Mouse (Mus musculus) induced T-regulatory cell, adult 2 months (primary cell): ENCODE data around the gene Tacc3.

ENCODE experiments used
- DNase-seq: peaks from one replicate; pipeline ENCODE4 v3.0.0-alpha.2; 2012; ENCODE audit warnings: low read depth

Gene Tacc3

DNA sequence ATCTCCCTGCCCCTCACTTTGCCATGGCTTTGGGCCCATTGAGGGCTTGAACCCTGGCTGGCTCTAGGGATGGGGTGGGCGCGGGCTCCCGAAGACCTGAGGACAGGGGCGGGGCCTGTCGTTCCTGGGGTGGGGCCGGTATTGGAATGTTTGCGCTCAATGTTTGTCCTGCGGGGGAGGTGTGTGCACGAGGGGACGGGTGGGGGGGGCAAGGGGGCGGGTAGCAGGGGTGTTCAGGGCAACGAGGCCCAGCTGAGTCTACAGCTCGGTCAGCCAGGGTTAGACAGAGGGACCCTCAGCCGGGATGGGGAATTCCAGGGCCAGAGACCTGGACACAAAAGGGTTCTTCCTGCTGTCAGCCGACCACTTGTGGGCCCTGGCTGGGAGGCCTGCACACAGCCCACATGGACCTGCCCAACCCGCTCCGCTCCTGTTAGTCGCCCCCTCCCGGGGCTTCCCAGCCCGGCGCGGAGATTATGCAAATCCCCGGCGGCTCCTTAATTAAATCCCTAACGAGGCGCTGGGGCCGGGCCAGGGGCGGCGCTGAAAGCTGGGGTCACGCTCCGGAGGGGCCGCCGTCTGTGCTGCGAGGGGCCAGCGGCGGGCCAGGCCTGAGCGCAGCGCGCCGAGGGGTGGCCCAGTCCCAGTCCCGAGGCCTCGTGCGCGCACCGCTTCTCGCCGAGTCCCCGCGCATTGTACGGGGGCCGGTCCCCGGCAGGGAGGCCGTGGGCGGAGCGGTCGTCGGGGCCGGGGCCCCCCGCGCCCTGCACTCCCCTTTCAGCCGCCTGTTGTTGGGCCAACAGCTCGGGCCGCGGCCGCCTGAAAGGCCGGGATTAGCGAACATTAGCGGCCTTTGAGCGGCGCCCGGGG, 37.2 kb downstream of the Tacc3 start:
- DNase-seq, result no peak

DNA sequence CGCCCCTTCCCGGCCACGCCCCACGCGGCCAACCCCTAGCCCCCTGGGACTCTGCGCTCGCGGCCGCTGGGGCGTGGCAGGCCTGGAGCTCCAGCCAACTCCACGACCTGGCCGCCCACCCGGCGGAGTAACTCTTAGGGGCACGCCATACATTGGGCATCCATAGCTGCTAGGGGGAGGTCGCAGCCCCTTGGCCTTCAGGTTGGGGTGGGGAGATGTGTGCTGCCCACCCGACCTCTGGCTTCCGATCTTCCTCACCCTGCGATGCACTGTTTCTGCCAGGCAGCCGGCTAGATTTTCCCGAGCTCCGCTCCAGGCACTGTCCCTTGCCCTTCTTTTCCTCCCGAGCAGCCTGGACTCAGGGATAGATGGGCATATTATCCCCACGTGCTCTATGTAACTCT, 37.8 kb downstream of the Tacc3 start:
- DNase-seq, result no peak

DNA sequence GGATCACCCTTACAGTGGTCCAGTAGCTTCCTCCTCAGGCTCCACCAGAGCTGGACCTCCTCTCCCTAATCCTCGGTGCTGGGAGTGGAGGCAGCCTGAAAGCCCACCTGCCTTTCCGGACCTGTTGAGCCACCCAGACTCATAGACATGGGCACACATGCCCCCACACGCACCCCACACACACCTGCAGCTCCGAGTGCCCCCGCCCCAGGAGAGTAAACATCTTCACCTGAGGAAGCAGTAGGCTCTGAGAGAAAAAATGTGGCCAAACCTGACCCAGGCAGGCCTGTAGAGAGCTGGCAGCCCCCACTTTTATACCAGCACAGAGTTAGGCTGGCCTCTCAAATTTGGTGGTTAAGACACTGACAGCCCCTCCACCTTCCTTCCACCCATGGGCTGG, 38.5 kb downstream of the Tacc3 start:
- no peak for DNase-seq

DNA sequence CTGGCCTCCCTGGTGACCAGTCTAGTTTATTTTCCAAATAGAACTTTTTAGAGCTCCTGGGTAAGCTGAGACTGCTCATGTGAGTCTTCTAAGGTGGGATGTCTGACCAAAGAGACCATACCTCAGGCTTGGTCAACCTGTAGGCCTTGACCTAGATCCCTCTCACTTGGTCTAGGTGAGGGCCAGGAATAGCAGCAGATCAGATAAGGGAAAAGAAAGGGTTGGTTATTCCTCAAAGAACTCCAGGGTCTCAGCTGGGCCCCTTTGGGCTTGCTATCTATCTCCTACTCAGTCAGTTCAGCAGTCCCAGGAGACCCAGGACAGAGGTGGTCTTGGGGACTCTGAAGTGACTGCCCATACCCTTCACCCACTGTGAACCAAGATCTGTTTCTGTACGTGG, 39.6 kb downstream of the Tacc3 start:
- no peak for DNase-seq

DNA sequence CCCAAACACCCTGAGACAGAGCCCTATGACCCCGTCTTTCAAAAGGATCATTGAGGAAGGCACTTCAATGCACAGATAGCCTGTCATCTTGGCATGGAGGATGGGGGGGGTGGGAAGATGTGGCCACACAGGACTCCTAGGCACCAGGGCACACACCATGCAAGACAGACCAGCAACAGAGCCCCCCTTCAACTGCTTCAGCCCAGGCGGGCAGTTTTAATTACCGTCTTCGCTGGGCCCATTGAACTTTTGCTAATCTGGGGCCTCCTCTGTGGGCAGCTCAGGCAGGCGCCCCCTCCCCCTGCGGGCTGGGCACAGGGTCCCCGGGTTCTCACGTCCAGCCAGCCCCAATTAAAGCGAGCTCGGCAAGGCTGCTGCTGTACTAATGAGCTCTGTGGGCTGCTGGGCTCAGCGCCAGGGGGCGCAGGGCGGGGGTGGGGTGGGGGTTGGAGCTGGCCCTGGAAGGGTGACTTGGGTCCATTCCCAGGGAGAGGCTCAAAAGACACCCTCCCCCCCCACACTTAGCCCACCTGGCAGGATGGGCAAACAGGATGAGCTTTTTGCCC, 40.1 kb downstream of the Tacc3 start:
- DNase-seq, result no peak

DNA sequence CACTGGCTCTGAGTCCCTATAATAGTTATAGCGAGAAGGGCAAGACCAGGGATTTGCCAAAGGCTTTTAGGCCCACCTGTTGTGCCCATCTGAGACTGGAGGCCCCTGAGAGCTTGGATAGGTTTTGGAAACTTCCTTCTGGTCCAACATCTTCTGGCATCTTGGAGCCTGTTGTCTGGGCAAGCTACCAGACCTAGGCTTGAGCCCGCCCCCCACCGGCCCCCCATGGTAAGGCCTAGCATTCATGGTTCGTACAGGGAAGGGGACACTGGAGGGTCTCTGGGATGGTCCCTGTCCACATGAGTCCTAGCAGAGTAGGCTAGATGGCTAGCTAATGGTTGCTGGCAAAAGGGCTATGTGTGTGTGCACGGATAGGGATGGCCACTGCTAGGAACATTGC, 40.7 kb downstream of the Tacc3 start:
- no peak for DNase-seq

DNA sequence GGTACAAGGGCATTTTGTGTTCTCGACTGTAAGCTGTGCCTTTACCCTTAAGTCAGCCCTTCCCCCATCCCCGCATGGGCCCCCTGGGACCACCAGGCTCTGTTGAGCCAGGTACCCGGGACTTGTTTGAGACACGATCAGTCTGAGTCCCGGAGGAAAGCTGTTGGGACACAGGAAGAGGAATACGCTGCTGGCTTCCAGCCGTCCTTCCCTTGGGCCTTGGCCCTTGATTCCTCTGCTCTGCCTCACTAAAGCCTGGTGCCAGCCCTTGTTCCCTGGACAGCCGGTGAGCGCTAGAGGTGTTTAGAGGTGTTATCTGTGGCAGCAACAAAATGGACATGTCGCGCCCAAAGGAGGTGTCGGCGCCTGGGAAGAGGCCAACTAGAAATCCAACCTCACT, 42.1 kb downstream of the Tacc3 start:
- no peak for DNase-seq

DNA sequence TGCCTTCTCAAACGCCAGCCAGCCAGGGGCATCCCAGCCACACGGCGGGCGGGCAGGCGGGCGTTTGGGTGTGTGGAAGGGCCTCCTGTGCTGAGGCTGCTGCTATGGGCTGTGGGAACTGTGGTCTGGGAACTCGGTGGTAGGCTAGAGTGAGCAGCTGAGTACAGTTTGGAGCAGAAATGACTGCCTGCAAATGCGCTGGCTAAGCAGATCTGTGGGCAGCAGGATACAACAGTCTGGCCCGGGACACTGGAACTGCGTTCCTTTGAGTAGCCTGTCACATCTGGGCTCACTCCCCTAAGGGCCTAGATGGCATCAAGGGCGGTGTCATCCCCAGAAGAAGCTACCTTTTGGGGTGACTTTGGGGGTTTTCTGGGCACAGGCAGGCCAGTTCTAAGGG, 43.9 kb downstream of the Tacc3 start:
- DNase-seq, result no peak

DNA sequence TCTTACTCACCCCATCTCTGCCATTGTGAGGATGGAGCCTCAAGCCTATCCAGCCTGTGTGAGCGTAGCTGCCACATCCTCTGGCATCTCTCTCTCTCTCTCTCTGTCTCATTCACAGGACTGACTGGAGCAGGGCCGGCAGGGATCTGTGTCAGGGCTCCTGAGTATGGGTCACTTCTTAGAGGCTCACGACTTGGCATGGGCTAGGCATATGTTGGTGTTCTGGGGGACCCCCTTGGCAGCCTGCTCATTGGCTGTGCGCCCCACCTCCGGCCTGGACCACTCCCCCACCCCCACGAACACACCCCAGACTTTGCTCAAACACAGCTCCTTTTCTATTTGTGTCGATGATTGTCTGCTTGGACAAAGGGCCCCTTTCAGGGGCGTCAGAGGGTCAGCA, 46.1 kb downstream of the Tacc3 start:
- no peak for DNase-seq

DNA sequence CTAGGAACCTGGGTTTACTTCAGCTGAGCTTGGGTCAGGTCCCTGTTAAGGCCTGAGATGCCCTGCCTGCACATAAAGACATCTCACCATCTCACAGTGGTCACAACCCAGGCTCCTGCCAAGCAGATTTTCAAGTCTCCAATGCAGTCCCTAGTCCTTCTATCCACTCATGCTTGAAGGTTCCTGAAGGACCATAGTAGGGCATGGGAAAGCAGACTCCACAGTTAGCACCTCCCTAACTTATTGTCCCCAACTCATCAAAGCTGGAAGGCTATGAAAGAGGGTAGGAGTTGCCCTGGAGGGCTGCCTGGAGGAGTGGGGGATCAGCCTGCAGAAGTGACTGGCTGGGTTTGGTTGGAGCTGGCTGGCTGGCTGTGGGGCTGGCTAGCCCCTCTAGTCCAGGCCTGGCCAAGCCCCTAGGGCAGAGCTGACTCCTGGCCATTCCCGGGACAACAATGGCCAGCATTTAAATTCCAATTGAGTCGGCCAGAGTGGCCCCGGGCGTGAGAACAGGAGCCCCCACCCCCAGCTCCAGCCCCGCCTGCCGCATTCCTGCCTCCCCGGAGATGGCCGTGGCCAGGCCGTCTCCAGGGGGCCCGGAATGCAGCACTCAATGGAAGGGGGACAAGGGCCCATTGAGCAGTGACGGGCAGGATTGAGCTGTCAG, 47.1 kb downstream of the Tacc3 start:
- no peak for DNase-seq

DNA sequence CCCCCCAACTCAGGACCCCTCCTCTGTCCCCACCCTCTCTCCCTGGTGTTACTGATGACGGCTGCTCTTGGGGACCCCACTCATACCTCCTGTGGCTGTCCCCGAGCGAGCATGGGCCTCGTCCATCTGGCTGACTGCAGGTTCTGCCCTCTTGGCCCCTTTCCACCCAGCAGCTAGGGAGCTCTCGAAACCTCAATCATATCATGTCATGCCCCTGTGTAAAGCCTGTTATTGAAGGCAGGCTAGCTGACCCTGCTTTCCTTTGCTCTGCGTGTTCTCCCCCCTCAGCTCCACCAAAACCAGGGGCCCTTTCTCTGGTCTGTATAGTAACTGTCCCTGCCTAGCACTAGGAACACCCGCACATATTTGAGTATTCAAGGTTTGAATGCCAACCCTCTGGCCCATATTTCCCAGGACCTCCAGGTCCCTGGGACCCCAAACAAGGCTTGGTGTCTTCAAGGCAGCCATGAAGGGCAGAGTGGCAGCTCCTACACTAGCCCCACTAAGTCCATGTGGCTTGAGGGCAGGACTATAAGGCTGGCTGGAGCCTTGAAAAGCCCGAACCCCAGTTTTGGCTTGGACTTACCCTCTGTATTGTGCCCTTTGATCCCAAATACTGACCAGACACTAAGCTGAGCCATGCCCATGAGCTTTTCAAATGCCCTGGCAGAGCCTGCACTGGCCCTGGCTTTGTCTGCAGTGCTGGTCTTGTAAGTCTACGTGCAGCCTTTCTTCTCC, 47.9 kb downstream of the Tacc3 start:
- no peak for DNase-seq

DNA sequence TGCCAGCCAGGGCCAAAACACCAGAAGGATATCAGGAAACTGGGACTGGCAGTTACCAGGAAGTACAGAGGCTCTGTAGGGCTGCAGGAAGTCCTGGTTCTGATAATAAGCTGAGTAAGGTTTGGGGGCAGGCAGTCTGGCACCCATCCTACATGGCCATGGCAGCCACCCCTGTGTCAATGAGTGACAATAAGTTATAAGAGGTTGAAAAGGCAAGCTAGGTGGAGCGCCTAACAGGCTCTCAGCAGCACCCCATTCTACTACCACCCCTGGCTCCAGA, 48.4 kb downstream of the Tacc3 start:
- DNase-seq, result no peak

DNA sequence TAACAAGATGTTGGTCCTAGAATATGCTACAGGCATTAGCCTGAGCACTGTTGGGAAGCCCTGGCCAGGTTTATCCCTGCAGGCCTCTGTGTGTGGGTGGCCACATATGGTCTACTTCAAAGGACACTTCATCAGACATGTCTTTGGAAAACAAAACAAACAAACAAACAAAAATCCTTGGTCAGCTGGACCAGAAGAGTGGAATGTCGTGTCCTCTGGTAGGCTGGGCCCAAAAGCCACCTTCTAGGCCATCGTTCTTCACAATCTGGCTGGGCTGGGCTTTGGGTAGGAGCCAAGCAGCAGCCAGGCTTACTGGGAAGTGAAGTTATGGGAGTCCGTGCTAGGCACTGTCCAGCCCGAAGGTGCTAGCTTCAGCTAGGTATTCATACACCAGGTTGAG, 49.2 kb downstream of the Tacc3 start:
- no peak for DNase-seq

DNA sequence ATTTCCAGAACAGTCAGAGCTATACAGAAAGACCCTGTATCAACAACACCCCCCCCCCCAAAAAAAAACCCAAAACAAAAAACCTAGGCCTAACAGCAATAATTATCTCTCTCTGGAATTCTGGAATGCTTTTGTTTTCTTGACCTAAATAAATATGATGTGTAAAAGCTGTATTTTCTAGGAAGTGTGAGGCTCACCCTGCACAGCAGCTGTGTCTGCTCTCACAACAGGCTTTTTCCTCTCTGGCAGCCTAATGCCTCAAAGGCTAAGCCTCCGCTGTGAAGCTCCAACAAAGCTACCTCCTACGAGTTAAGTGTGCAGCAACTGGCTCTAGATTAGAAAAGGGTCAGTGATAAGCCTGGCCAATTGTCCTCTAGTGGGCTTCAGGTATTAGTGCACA, 51.1 kb downstream of the Tacc3 start:
- no peak for DNase-seq

DNA sequence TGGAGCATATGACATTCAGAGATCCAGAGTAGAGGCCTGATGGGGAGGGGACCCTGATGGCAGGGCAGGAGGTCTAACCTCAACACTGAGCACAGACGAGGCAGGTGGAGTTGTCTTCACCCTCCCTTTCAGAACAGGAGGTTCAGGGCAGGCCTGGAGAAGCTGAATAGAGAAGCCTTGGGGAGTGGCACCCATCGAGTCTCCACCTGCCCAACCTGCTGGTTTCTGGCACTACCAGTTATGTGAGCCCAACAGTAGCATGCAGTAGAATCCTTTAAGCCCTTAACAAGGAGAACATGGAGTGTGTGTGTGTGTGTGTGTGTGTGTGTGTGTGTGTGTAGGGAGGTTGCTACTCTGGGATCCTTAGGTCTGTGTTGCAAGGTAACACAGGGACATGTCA, 54.6 kb downstream of the Tacc3 start:
- no peak for DNase-seq

DNA sequence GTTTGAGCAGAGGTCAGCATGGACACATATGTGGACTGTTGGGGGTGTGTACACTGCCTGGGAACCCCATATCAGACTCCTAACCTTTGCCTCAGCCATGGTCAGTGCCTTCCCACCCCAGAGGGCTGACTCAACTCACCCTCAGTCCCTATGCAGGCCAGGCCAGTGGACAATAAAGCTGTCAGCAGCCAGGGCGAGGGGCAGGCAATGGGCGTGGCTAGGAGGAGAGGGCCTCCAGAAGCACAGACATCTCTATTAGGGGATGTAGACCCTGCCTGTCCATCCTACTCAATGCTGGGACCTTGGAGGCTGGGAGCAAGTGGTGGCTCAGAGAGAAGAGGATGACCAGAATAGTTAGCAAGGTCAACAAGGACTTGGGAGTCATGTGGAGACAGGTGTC, 57.3 kb downstream of the Tacc3 start:
- no peak for DNase-seq

DNA sequence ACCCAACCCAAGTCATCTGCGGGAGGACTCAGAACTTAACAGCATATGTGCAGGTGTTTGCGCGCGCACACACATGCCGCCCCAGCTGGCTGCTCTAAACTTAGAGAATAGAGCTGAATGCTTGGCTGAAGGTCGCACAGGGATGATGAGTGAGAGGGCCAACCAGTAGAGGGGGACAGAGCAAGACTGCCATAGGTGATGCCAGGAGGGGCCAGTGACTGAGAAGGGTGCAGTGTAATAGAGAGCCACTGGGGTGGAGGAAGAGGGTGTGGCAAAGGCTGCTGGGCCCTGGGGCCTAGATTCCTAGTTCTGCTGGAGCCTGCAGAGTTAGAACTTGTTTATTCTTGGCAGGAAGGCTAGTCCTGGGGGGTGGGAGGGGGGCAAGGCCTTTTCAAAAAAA, 58.5 kb downstream of the Tacc3 start:
- no peak for DNase-seq

DNA sequence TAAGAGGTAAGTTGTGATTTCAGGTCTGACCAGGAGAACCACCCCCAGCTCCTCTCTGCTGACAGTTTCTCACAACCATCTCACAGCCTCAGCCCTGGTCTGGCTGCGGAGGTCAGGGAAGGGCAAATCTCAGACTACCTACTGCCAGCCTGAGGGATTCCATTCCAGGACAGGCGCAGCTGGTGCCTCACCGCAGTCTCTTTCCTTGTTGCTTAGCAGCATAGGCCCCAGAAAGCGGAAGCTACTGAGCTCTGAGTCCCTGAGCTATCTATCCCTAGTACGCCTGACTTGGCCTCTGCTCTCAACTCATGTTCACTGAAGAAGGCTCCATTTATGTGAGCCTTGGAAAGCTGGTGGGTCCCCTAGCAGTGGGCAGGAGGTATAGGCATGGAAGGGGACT, 60.5 kb downstream of the Tacc3 start:
- DNase-seq, result no peak

DNA sequence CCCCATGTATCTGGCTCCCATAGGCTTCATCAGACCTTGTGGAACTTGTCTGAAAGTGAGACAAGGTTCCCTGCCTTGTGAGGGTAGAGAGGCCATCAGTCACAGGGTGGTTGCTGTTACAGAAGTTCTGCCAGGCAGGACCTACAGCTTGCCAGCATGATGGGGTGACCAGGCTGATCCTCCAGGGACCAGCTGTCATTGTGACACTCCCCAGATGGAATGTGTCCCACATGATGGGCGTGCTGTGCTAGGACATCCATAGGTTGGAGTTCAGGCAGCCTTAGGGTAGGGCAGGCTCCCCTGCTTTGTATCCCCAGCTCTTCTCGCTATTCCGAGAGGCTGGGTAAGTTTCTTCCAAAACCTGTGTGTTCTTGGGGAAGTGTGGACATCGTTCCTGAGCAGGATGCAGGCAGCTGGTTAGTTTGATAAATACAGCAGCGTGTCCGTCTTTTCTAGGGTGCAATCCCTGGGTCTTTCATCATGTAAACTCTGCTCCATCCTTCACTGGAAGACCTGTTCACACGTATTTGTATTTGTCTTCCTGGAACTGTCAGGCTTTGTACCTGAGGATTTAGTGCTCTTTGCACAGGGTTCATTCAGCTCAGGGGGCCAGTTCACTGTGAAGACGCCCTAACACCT, 63.0 kb downstream of the Tacc3 start:
- no peak for DNase-seq

DNA sequence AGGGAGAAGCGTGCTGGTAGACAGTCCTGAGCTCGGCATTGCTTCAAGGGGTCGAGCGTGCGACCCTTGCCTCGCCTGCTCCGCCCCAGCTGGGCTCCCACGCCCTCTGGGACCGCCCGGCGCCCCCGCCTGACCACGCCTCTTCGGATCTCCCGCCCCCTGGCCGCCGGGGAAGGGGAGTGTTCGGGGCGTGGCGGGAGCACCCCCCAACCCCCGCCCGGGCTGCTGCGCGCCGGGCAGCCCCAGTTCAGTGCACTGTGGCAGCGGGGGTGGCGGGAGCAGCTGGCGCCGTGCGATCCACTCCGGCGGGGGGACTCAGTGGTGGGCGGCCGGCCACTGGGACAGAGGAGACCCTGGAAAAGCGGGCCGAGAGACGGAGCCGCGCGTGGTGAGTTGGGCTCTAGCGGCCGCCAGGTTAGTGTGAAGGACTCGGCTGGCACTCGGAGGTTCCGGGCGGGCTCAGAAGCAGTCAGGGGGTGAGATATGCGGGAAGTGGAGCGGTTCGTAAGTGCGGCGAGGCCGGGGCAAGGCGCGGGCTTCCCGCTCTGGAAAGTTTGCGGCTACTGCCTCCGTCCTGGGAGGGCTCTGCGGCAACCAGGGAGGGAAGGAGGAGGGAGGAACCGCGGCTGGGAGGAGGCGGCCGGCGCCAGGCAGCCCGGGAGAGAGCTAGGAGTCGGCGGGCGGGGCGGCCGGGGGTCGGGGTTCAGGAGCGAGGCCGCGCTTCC, 63.8 kb downstream of the Tacc3 start, which contains the start of gene Fgfr3:
TSS of gene Fgfr3 (plus strand) at position 134 of the 725 bp plus-strand sequence.
- peak; percentile 54 for DNase-seq

DNA sequence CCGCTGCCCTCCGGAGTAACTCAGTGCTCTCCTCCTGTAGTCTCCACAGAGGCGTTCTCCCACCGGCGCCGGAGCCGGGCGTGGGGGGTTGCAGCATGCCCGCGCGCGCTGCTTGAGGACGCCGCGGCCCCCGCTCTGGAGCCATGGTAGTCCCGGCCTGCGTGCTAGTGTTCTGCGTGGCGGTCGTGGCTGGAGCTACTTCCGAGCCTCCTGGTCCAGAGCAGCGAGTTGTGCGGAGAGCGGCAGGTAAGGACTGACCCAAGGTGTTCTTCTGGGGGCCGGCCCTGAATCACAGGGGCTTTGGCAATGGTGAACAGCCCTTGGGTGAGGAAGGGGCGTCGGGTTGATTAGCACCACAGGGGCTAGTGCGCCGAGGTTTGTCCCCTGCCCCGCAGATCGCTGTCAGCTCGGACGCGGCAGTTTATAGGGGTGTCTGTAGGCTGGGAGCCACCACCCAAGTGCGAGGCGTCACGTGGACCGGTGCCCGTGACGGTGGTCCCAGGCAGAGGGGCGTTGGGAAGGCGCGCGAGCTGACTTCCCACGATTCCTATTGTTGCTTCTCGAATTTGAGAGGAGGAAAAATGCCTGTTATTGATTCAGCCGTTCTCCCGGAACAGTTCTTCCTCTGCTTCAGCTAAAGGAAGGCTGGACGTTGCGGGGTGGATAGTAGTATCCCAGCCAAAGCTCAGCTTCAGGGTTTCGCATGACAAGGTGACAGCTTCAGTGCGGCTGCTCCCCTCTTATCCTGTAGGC, 64.5 kb downstream of the Tacc3 start:
- no peak for DNase-seq
